Mouse (Mus musculus) testis, adult 2 months (tissue): ENCODE results near the gene Brinp2. TPM values are rescaled to one million over a fixed set of nuclear protein-coding genes. Genes with fewer than 3 reads are reported as not detected.

Experiments
- H3K27ac ChIP-seq: fragments of 200-500 bp; 2 replicates; pipeline ENCODE4 v1.5.1; 2012; ENCODE audit warnings: low read depth, low read length; ENCODE audit not compliant: control insufficient read depth, insufficient read depth
- H3K27me3 ChIP-seq: fragments of 200-500 bp; 2 replicates; pipeline ENCODE4 v1.6.1; 2012; ENCODE audit warnings: mild to moderate bottlenecking, low read length, moderate library complexity; ENCODE audit not compliant: control insufficient read depth, insufficient read depth
- H3K36me3 ChIP-seq: fragments of 200-500 bp; 2 replicates; pipeline ENCODE4 v1.6.1; 2012; ENCODE audit warnings: mild to moderate bottlenecking, low read length; ENCODE audit not compliant: control insufficient read depth, insufficient read depth
- H3K4me1 ChIP-seq: fragments of 200-500 bp; 2 replicates; pipeline ENCODE4 v1.6.1; 2012; ENCODE audit warnings: low read length; ENCODE audit not compliant: control insufficient read depth, insufficient read depth
- H3K4me3 ChIP-seq: fragments of 200-500 bp; 2 replicates; pipeline ENCODE4 v1.5.1; 2012; ENCODE audit warnings: low read depth, mild to moderate bottlenecking, low read length, moderate library complexity, mixed read lengths; ENCODE audit not compliant: control insufficient read depth
- CTCF ChIP-seq: fragments of 200-500 bp; IDR thresholded peaks from 2 replicates; pipeline ENCODE4 v1.5.1; 2012; ENCODE audit warnings: low read depth, mild to moderate bottlenecking, inconsistent platforms, low read length, moderate library complexity; ENCODE audit not compliant: control insufficient read depth, insufficient read depth, insufficient replicate concordance
- POLR2A ChIP-seq: fragments of 200-500 bp; IDR thresholded peaks from 2 replicates; pipeline ENCODE4 v1.6.1; 2012; ENCODE audit warnings: low read depth, mild to moderate bottlenecking, inconsistent platforms, low read length, moderate library complexity; ENCODE audit not compliant: control insufficient read depth
- polyA plus RNA-seq: library from polyadenylated mRNA; depleted of rRNA; stranded (reverse); fragments of >200 nt; gene quantifications from 2 replicates; pipeline ENCODE4 v1.2.3, GENCODE M21; 2012

Gene Brinp2
- polyA plus RNA-seq, 1 experiment: 0.07 TPM

DNA sequence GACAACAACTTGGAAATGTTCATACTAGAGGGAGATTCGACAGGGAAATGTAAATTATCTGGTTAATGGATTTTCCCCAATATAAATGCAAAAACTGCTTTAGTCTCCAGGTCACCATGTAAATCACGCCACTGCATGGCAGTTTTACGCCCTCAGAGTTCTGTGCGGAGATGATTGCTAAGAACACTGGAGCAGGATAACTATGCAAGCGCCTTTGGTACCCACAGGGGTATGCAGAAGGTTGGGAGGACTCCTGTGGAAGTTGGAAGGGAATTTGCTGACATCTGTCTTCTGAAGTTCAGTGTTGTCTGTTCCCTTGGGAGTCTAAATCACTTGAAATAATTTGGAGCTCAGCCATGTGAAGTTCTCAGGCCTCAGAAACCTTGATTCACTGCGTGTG is 26.2 kb upstream of the Brinp2 start:
- no peaks in the 10 kb centered on the region for H3K4me1 ChIP-seq
- H3K27me3 ChIP-seq: no peaks in the 10 kb centered on the region
- TF ChIP-seq POLR2A: no peak
- no peak for TF ChIP-seq CTCF
- H3K36me3 ChIP-seq: no peaks in the 10 kb centered on the region
- no peak overlapping the region for H3K27ac ChIP-seq
- no peak overlapping the region for H3K4me3 ChIP-seq

GRCm38 (mm10) chr1:158364461-158364860 is 8.3 kb upstream of the Brinp2 start:
- TF ChIP-seq POLR2A (no peak), CTCF (no peak)
- no peak overlapping the region for H3K27ac ChIP-seq
- H3K27me3 ChIP-seq: no peaks in the 10 kb centered on the region
- H3K4me1 ChIP-seq: peaks cover 3% of the 10 kb centered on the region
- no peak overlapping the region for H3K4me3 ChIP-seq
- H3K36me3 ChIP-seq: no peaks in the 10 kb centered on the region

GRCm38 (mm10) chr1:158362292-158363101 is 6.4 kb upstream of the Brinp2 start:
- no peaks in the 10 kb centered on the region for H3K36me3 ChIP-seq
- H3K27me3 ChIP-seq: no peaks in the 10 kb centered on the region
- no peak overlapping the region for H3K27ac ChIP-seq
- peaks cover 3% of the 10 kb centered on the region for H3K4me1 ChIP-seq
- H3K4me3 ChIP-seq: peak overlapping the region; percentile 8
- TF ChIP-seq CTCF: no peak

GRCm38 (mm10) chr1:158361964-158362291 is 5.8 kb upstream of the Brinp2 start, which contains the start of gene Astn1:
Astn1 (plus strand) TSS chr1:158362273.
- Histone ChIP-seq H3K27me3 (no peaks in the 10 kb centered on the region), H3K4me1 (peaks cover 3% of the 10 kb centered on the region), H3K27ac (no peak within 1 kb of the TSS), H3K36me3 (no peaks in the 10 kb centered on the region), H3K4me3 (peak within 1 kb of the TSS; percentile 8)
- TF ChIP-seq CTCF (no peak), POLR2A (no peak)

DNA sequence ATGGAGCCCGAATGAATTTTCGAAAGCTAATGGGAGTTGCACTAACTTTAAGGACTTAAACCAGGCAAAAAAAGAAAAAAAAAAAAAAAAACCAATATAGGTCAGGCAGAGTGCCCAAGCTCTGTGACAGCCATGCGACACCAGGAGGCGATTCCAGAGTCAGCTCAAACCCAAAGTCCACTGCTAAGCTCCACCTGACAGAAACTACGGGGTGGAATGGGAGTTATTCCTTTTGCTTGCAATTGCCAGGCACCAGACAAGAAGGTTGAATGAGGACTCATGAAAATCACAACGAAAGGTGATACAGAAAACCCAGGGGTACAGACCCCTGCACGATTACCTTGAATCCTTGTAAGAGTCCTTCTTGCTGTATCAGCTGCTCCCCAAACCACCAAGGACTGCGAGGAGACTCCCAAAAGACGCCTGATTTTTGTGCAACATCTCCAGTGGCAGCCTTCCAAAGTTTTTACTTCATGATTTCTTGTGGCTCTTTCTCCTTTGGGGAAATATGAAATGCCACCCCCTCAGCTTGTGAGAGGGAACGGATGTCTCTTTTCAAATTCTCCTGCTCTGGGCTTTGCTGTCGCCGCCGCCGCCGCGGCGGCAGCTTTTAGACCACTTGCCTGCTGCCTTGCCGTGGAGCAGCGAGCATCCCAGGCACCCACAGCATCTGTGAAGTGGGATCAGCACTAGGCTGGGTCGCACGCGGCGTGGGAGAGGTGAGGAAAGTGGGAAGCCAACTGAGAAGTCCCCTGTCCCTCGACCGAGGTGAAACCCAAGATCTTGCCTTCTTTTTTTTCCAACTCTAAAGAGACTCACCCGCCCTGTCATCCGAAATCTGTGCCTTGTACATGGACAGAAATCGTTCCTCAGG is 712 bp downstream of the Brinp2 start:
- H3K27ac ChIP-seq: no peak overlapping the region
- H3K36me3 ChIP-seq: no peaks in the 10 kb centered on the region
- TF ChIP-seq CTCF: no peak
- no peak for TF ChIP-seq POLR2A
- peaks cover 8% of the 10 kb centered on the region for H3K4me1 ChIP-seq
- H3K4me3 ChIP-seq: peak overlapping the region; percentile 64
- H3K27me3 ChIP-seq: no peaks in the 10 kb centered on the region

GRCm38 (mm10) chr1:158353656-158354371 is 2.3 kb downstream of the Brinp2 start:
- H3K4me1 ChIP-seq: peaks cover 8% of the 10 kb centered on the region
- H3K27me3 ChIP-seq: no peaks in the 10 kb centered on the region
- no peak overlapping the region for H3K27ac ChIP-seq
- TF ChIP-seq CTCF: no peak
- no peak for TF ChIP-seq POLR2A
- no peaks in the 10 kb centered on the region for H3K36me3 ChIP-seq
- no peak overlapping the region for H3K4me3 ChIP-seq

- Histone ChIP-seq H3K27ac (no peak overlapping the region), H3K4me1 (no peaks in the 10 kb centered on the region), H3K36me3 (no peaks in the 10 kb centered on the region), H3K27me3 (no peaks in the 10 kb centered on the region), H3K4me3 (no peak overlapping the region)
- TF ChIP-seq CTCF (no peak), POLR2A (no peak)
Measured at GRCm38 (mm10) chr1:158343243-158343714, 12.8 kb downstream of the Brinp2 start.
